Mouse (Mus musculus) adrenal gland, postnatal 36 days (tissue): ENCODE results near the gene Taar8c. TPM values are rescaled to one million over a fixed set of nuclear protein-coding genes. Genes with fewer than 3 reads are reported as not detected.
"Not testable (repeated sequence)": the region's sequence is repeated elsewhere in the genome, so short reads cannot be mapped to it uniquely, and the experiment has no call there.

Source experiments
- DNase-seq, 2 experiments: peaks; one replicate each; pipeline ENCODE4 v3.0.0; 2021; ENCODE audit warnings: mixed read lengths in 1 of 2
- long read RNA-seq, 2 experiments: library from polyadenylated mRNA; stranded (forward); transcript quantifications; one replicate each; pipeline ENCODE4 v2.0.0; 2021; ENCODE audit warnings: borderline sequencing depth in 2 of 2
- total RNA-seq, 2 experiments: library from RNA; stranded (reverse); gene quantifications; 2 replicates each; pipeline ENCODE4 v1.2.3; 2021

The Taar8c gene
- not detected for total RNA-seq
- long read RNA-seq, experiment 1: 0 reads
- long read RNA-seq, experiment 2: 0 reads

GRCm38 (mm10) chr10:24101812-24102211 lies at the start of gene Taar8c:
TSS of gene Taar8c (minus strand) at chr10:24101912.
- DNase-seq: not testable (repeated sequence)

- DNase-seq: no peak
Measured at GRCm38 (mm10) chr10:24150086-24150485, 48.4 kb upstream of the Taar8c start.

- peak; percentile 97 to 98 for DNase-seq
Measured at GRCm38 (mm10) chr10:24149135-24149781, 47.5 kb upstream of the Taar8c start, which contains the start of gene Stx7. TSS of gene Stx7 (plus strand) at chr10:24149302.

GRCm38 (mm10) chr10:24142735-24143134 lies 41.0 kb upstream of the Taar8c start:
- DNase-seq: no peak

GRCm38 (mm10) chr10:24138623-24139261 lies 37.0 kb upstream of the Taar8c start:
- DNase-seq: no peak

GRCm38 (mm10) chr10:24134071-24134645 lies 32.4 kb upstream of the Taar8c start:
- DNase-seq: no peak

- DNase-seq: no peak
Measured at GRCm38 (mm10) chr10:24133132-24133531, 31.4 kb upstream of the Taar8c start.

GRCm38 (mm10) chr10:24132273-24132672 lies 30.6 kb upstream of the Taar8c start:
- DNase-seq: peak in 1 of 2 experiments; percentile 23

- DNase-seq: peak; percentile 32 to 79
Measured at GRCm38 (mm10) chr10:24131451-24132262, 29.9 kb upstream of the Taar8c start.

GRCm38 (mm10) chr10:24111116-24111778 lies 9.5 kb upstream of the Taar8c start:
- peak; percentile 43 to 78 for DNase-seq

- not testable (repeated sequence) for DNase-seq
Measured at GRCm38 (mm10) chr10:24109434-24109833, 7.7 kb upstream of the Taar8c start, which contains the start of gene Taar9. TSS of gene Taar9 (minus strand) at chr10:24109534.

- no peak for DNase-seq
Measured at GRCm38 (mm10) chr10:24108236-24108635, 6.5 kb upstream of the Taar8c start.

GRCm38 (mm10) chr10:24107747-24108146 lies 6.0 kb upstream of the Taar8c start:
- no peak for DNase-seq

GRCm38 (mm10) chr10:24103299-24103698 lies 1.6 kb upstream of the Taar8c start:
- DNase-seq: not testable (repeated sequence)

- DNase-seq: not testable (repeated sequence)
Measured at GRCm38 (mm10) chr10:24097010-24097409, 4.7 kb downstream of the Taar8c start.

- DNase-seq: no peak
Measured at GRCm38 (mm10) chr10:24092194-24092593, 9.5 kb downstream of the Taar8c start, which contains the start of gene Taar8b. TSS of gene Taar8b (minus strand) at chr10:24092294.

GRCm38 (mm10) chr10:24087168-24087567 lies 14.5 kb downstream of the Taar8c start:
- no peak for DNase-seq

- no peak for DNase-seq
Measured at GRCm38 (mm10) chr10:24086555-24086954, 15.2 kb downstream of the Taar8c start.

GRCm38 (mm10) chr10:24085936-24086335 lies 15.8 kb downstream of the Taar8c start:
- DNase-seq: no peak

GRCm38 (mm10) chr10:24080166-24080565 lies 21.5 kb downstream of the Taar8c start:
- DNase-seq: peak; percentile 36 to 54

- DNase-seq: not testable (repeated sequence)
Measured at GRCm38 (mm10) chr10:24076200-24076599, 25.5 kb downstream of the Taar8c start, which contains the start of gene Taar8a. TSS of gene Taar8a (plus strand) at chr10:24076500.
